Mouse (Mus musculus): ENCODE data around the gene Baz1a.
A peak's percentile ranks its signal among the peaks of the same experiment; 100 is the strongest.
"Not testable (repeated sequence)": the region's sequence is repeated elsewhere in the genome, so short reads cannot be mapped to it uniquely, and the experiment has no call there.

Gene Baz1a

GRCm38 (mm10) chr12:54969033-54969432, 45.1 kb downstream of the Baz1a start:
- no peak for DNase-seq

- DNase-seq, result no peak
Measured at GRCm38 (mm10) chr12:54965532-54966160, 48.5 kb downstream of the Baz1a start.

- DNase-seq, result no peak
Measured at GRCm38 (mm10) chr12:54959569-54959968, 54.6 kb downstream of the Baz1a start.

- DNase-seq, result no peak
Measured at GRCm38 (mm10) chr12:54956974-54957373, 57.2 kb downstream of the Baz1a start.

GRCm38 (mm10) chr12:54956457-54956856, 57.7 kb downstream of the Baz1a start:
- DNase-seq, result no peak

- DNase-seq, result no peak
Measured at GRCm38 (mm10) chr12:54946116-54946515, 68.0 kb downstream of the Baz1a start.

GRCm38 (mm10) chr12:54942586-54943157, 71.5 kb downstream of the Baz1a start:
- DNase-seq, result not testable (repeated sequence)

GRCm38 (mm10) chr12:54937581-54938343, 76.4 kb downstream of the Baz1a start:
- not testable (repeated sequence) for DNase-seq

GRCm38 (mm10) chr12:54910387-54910786, 103.8 kb downstream of the Baz1a start:
- no peak for DNase-seq

- DNase-seq, result not testable (repeated sequence)
Measured at GRCm38 (mm10) chr12:54892559-54892958, 121.6 kb downstream of the Baz1a start.

- no peak for DNase-seq
Measured at GRCm38 (mm10) chr12:54890426-54890825, 123.7 kb downstream of the Baz1a start.

- DNase-seq, result no peak
Measured at GRCm38 (mm10) chr12:54887580-54888127, 126.5 kb downstream of the Baz1a start.

GRCm38 (mm10) chr12:54879630-54880029, 134.5 kb downstream of the Baz1a start:
- DNase-seq, result peak; percentile 41

GRCm38 (mm10) chr12:54879211-54879610, 134.9 kb downstream of the Baz1a start:
- no peak for DNase-seq

GRCm38 (mm10) chr12:54877875-54878274, 136.3 kb downstream of the Baz1a start:
- DNase-seq, result no peak

- no peak for DNase-seq
Measured at GRCm38 (mm10) chr12:54876879-54877278, 137.3 kb downstream of the Baz1a start.

GRCm38 (mm10) chr12:54874711-54875110, 139.4 kb downstream of the Baz1a start:
- no peak for DNase-seq

- DNase-seq, result peak; percentile 88
Measured at GRCm38 (mm10) chr12:54862606-54863535, 151.3 kb downstream of the Baz1a start, which contains the start of gene Cfl2. TSS of gene Cfl2 (minus strand) at chr12:54862877.

GRCm38 (mm10) chr12:54861991-54862605, 152.1 kb downstream of the Baz1a start:
- peak; percentile 12 for DNase-seq

- peak; percentile 25 for DNase-seq
Measured at GRCm38 (mm10) chr12:54859531-54859930, 154.6 kb downstream of the Baz1a start.

- DNase-seq, result no peak
Measured at GRCm38 (mm10) chr12:54850551-54850950, 163.6 kb downstream of the Baz1a start.

- DNase-seq, result no peak
Measured at GRCm38 (mm10) chr12:54844415-54844814, 169.7 kb downstream of the Baz1a start.
